Mouse (Mus musculus) liver, embryonic 14.5 days (tissue): ENCODE results near the gene Nek7.

Source experiments
- CTCF ChIP-seq: IDR thresholded peaks from 2 replicates; pipeline ENCODE4 v1.5.1; 2016; ENCODE audit warnings: antibody characterized with exemption, low read depth, control low read depth
- EP300 ChIP-seq: IDR thresholded peaks from 2 replicates; pipeline ENCODE4 v1.6.1; 2016; ENCODE audit warnings: antibody characterized with exemption, low read depth

DNA sequence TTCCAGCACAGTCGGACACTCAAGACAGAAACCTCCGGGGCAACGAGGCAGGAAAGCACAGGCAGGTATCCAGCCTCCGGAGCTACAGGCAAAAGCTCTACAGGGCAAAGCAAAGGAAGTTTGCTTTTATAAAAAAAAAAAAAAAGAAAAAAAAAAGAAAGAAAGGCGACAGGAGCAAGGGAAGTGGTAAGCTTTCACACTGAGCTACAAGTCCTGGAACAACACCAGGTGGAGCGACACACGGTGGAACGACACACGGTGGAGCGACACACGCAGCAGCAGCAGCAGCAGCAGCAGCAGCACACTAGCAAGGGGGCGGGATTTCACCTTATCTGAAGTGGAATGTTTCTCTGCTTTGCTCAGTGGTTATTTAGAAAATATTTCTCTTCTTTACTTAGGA is 10.8 kb downstream of the Nek7 start:
- TF ChIP-seq CTCF (no peak), EP300 (no peak)
